Mouse (Mus musculus) layer of hippocampus, adult 8-10 months (tissue): ENCODE measurements around the gene Jdp2. TPM values are rescaled to one million over a fixed set of nuclear protein-coding genes. Genes with fewer than 3 reads are reported as not detected.

ENCODE experiments used
- DNase-seq, 2 experiments: peaks; one replicate each; pipeline ENCODE4 v3.0.0; 2022; ENCODE audit warnings: low spot score in 2 of 2
- total RNA-seq, 4 experiments: library from RNA; stranded (reverse); gene quantifications; 2 replicates each; pipeline ENCODE4 v1.2.4; 2022

The Jdp2 gene
- total RNA-seq, 4 experiments from 2014 or later: 41.8 to 54.1 (median 44.0) TPM

DNA sequence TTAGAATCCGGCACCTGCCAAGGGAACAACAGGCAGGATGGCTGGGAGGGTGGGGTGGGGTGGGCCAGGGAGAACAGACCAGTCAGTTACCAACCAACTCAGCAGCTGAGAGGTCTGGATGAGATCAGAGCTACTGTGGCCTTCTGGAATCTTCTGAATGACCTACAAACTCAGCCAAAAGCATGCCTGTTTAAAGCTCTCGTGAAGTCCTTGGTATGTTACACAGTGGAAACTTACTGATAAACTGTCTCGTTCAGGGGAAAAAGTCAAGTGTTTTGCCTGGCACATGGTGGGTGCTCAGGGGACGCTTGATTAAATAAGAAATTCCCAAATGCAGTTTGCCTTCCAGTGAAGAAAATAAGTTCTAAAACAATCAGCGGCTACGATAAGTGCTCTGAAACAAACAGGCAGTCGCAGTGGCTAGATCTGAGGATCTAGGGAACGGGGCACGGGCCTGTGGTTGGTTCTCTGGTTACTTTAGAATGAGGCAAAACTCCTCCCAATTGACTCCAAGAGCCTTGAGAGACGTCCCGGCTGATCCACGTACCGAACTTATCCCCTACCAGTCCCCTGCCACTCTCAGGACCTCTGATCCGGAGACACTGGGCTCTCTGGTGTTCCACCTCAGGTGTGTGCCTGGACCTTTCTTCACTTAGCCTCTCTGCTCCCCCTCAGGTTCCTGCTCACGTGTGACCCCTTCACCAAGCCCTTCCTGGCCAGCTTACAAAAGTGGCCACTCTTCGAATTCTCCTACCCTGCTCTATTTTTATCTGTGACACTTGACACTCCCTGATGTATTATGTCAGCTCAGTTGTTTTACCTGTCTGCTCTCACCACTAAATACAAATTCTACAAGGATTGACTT lies 85.8 kb downstream of the Jdp2 start:
- DNase-seq: no peak

DNA sequence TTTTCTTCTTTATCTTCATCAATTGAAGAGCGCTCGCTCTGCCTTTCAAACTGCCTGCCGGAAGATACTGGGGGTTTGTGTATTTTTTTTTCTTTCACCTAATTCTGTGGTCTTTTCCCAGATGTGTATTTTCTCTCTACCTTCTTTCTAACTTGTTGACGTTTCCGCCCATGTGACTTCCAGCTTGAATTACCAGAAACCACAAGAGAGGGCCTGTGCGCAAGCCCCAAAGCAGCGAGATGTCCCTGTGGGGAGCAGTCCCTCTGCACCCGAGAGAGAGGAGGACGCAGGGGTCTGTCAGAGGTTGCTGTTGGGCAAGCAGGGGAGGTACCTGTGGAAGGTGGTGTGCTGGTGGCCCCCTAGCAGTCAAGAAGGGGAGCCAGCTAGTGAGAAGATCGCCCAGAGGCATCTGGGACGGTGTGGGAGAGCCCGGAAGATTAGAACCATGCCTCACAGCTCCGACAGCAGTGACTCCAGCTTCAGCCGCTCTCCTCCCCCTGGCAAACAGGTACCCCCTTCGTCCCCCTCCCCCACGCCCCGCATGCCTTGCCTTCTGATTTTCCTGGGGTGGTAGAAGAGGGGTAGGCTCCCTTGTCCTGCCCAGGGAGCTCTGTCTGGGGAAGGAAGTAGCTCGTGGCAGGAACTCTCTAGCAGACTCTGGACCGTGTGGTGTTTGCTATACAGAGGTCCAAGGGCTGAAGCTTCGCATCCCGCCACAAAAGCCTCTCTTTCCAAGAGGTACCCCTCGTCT lies 87.8 kb downstream of the Jdp2 start, which contains the start of gene Batf:
Gene Batf, plus strand, starts transcription at position 204 of the 751 bp plus-strand sequence.
- DNase-seq: no peak

DNA sequence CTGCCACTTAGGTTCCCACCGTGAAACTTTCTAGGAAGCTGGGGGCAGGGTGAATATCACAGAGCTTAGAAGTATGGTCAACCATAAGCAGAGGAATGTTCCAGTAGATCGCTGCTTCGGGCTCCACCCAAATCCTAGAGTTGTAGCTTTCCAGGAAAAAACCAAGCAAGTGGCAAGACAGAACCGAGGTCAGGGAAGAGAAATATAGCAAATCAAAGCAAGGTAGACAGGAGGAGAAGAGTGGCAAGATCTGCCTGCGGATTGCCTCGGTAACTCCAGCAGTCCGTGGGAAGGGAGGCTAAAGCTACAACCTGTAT lies 88.3 kb downstream of the Jdp2 start:
- no peak for DNase-seq

DNA sequence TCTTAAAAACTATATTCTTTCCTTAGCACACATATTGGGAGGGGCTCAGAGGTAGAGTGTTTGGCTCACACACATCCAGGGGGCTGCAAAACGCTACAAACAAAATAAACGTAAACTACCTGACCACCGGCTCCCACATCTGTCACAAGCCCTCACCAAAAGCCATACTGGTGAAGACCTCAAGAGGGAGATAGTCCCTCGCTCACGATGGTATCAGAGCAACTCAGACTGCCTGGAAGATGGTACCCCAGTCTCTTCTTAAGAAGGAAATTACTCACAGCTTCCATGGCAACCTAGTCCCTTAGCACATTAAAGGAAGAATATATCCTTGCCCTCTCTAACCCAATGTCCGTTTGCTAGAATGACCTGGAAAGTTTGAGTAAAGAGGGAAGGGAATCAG lies 89.0 kb downstream of the Jdp2 start:
- no peak for DNase-seq

Other genes with a start within 250 kb of the Jdp2 start
- gene Tmed10, start 224.2 kb upstream of the Jdp2 start, total RNA-seq: 100 to 1,000 TPM; 154 to 177 (median 170) TPM
- 10 to 100 TPM; 14.4 to 24.7 (median 21.0) TPM for gene Fos, start 125.1 kb upstream of the Jdp2 start, total RNA-seq
- 1 to 10 TPM in 1 of 4 experiments, under 1 TPM in 1, not detected in 2; 0.94 to 1.2 TPM for gene Batf, start 87.6 kb downstream of the Jdp2 start, total RNA-seq
- gene Flvcr2, start 147.5 kb downstream of the Jdp2 start, total RNA-seq: 1 to 10 TPM; 1.5 to 2.7 (median 2.2) TPM
- gene Erg28, start 225.5 kb downstream of the Jdp2 start, total RNA-seq: 10 to 100 TPM; 55.2 to 66.9 (median 62.7) TPM
- 10 to 100 TPM; 43.8 to 55.8 (median 51.1) TPM for gene Ttll5, start 225.6 kb downstream of the Jdp2 start, total RNA-seq